Mouse (Mus musculus) heart, postnatal 0 days (tissue): ENCODE measurements around the gene Abca9.

Experiments used
- CTCF ChIP-seq: IDR thresholded peaks from 2 replicates; pipeline ENCODE4 v1.5.1; 2016; ENCODE audit warnings: antibody characterized with exemption, control low read depth, low read depth
- EP300 ChIP-seq: IDR thresholded peaks from 2 replicates; pipeline ENCODE4 v1.6.1; 2016; ENCODE audit warnings: antibody characterized with exemption, low read depth

- no peak for TF ChIP-seq CTCF
- TF ChIP-seq EP300 = no peak
Observed at GRCm38 (mm10) chr11:110217118-110217517, 49.1 kb upstream of the Abca9 start.
